Mouse (Mus musculus): ENCODE measurements around the gene Rbm39. TPM values are rescaled to one million over a fixed set of nuclear protein-coding genes. Genes with fewer than 3 reads are reported as not detected.

Rbm39 gene
- 144 and 145 TPM in 2 replicates for polyA plus RNA-seq (2012; rRNA removed)

DNA sequence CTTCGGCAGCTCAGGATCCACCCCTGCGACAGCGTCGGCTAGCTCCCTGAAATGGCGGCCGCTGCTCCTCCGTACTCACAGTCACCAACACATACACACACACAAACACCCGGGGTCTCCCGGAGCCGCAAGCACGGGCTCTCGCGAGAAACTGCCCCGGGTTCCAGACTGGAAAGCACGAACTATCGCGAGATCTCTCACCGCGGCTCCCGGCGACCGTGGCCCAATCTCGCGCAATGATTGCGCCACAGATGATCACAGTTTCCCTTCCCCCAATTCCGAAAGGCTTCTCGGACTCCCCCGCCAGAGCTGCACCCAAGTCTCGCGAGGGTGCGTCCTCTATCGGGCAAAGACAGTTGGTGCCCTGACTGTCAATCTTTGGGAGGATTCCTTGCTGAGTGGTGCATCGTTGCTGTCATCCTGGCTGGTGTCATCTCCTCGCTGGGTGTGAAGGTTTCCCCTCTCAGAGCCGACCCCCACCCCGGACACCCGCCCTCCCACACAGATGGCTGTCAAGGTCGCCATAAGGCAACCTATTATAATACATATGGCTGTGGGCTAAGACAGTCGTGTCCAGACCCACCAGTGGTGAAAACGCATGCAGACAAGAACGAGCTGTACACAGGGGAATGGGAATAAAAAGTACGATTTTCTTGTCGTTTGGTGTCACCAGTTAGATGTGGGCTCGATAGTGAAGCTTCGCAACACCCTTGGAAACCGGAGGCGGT is at the start of gene Rbm39:
Rbm39 (minus strand) TSS at position 145 of the 728 bp plus-strand sequence.
- peaks cover 10% of the 10 kb centered on the region; the same call in 1 of the 2 replicates for H3K4me1 ChIP-seq (ENCODE audit: control insufficient read depth, insufficient read depth, low read length)
- peak within 1 kb of the TSS; percentile 91 for H3K27ac ChIP-seq (ENCODE audit: insufficient read depth, low read length)
- WGBS, result under 1% methylated on average over 47 of the region's 47 CpGs
- no peaks in the 10 kb centered on the region for H3K27me3 ChIP-seq (ENCODE audit: control insufficient read depth, insufficient read depth, low read length)
- H3K4me3 ChIP-seq (replicated peaks; ENCODE audit: insufficient read depth, low read depth, low read length), result peak within 1 kb of the TSS; percentile 99
- TF ChIP-seq POLR2A (IDR thresholded peaks at IDR 0.05; ENCODE audit: borderline replicate concordance, insufficient read depth, low read length) (peak; percentile 87), CTCF (IDR thresholded peaks at IDR 0.05; ENCODE audit: borderline replicate concordance, insufficient read depth, low read depth, low read length) (peak; percentile 42; the same call in 1 of the 2 replicates)
- peak; percentile 100 for DNase-seq

DNA sequence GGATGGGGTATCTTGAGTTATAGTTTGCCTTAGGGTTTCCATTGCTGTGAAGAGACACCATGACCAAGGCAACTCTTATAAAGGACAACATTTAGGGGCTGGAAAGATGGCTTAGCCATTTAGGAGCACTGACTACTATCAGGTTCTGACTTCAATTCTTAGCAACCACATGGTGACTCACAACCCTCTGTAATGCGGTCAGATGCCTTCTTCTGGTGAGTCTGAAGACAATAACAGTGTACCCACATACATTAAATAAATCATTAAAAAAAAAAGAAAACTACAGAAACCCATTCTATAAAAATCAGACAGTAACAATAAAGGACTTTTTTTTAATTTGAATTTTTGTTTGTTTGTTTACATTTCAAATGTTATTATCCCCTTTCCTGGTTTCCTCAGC is 49.1 kb upstream of the Rbm39 start:
- Histone ChIP-seq H3K27ac (ENCODE audit: insufficient read depth, low read length) (no peak overlapping the region), H3K4me3 (replicated peaks; ENCODE audit: insufficient read depth, low read depth, low read length) (no peak overlapping the region), H3K4me1 (ENCODE audit: control insufficient read depth, insufficient read depth, low read length) (peaks cover 12% of the 10 kb centered on the region; the same call in 1 of the 2 replicates), H3K27me3 (ENCODE audit: control insufficient read depth, insufficient read depth, low read length) (no peaks in the 10 kb centered on the region)
- DNase-seq, result no peak
- TF ChIP-seq POLR2A (IDR thresholded peaks at IDR 0.05; ENCODE audit: borderline replicate concordance, insufficient read depth, low read length) (no peak), CTCF (IDR thresholded peaks at IDR 0.05; ENCODE audit: borderline replicate concordance, insufficient read depth, low read depth, low read length) (no peak)
- WGBS, result 95% methylated on average over 1 of the region's 1 CpGs

GRCm38 (mm10) chr2:156227689-156228088 is 47.7 kb upstream of the Rbm39 start:
- H3K4me1 ChIP-seq (ENCODE audit: control insufficient read depth, insufficient read depth, low read length), result peaks cover 6% of the 10 kb centered on the region; the same call in 1 of the 2 replicates
- H3K4me3 ChIP-seq (replicated peaks; ENCODE audit: insufficient read depth, low read depth, low read length), result no peak overlapping the region
- no peak for TF ChIP-seq CTCF (IDR thresholded peaks at IDR 0.05; ENCODE audit: borderline replicate concordance, insufficient read depth, low read depth, low read length)
- no peak for TF ChIP-seq POLR2A (IDR thresholded peaks at IDR 0.05; ENCODE audit: borderline replicate concordance, insufficient read depth, low read length)
- DNase-seq, result no peak
- WGBS, result 90% methylated on average over 1 of the region's 1 CpGs
- H3K27ac ChIP-seq (ENCODE audit: insufficient read depth, low read length), result no peak overlapping the region
- no peaks in the 10 kb centered on the region for H3K27me3 ChIP-seq (ENCODE audit: control insufficient read depth, insufficient read depth, low read length)

GRCm38 (mm10) chr2:156224043-156224442 is 44.0 kb upstream of the Rbm39 start:
- TF ChIP-seq POLR2A (IDR thresholded peaks at IDR 0.05; ENCODE audit: borderline replicate concordance, insufficient read depth, low read length) (no peak), CTCF (IDR thresholded peaks at IDR 0.05; ENCODE audit: borderline replicate concordance, insufficient read depth, low read depth, low read length) (no peak)
- no peaks in the 10 kb centered on the region for H3K4me1 ChIP-seq (ENCODE audit: control insufficient read depth, insufficient read depth, low read length)
- H3K27me3 ChIP-seq (ENCODE audit: control insufficient read depth, insufficient read depth, low read length), result no peaks in the 10 kb centered on the region
- 96% methylated on average over 5 of the region's 5 CpGs for WGBS
- H3K27ac ChIP-seq (ENCODE audit: insufficient read depth, low read length), result no peak overlapping the region
- DNase-seq, result no peak
- H3K4me3 ChIP-seq (replicated peaks; ENCODE audit: insufficient read depth, low read depth, low read length), result no peak overlapping the region

GRCm38 (mm10) chr2:156222100-156222499 is 42.1 kb upstream of the Rbm39 start:
- Histone ChIP-seq H3K4me1 (ENCODE audit: control insufficient read depth, insufficient read depth, low read length) (no peaks in the 10 kb centered on the region), H3K27ac (ENCODE audit: insufficient read depth, low read length) (no peak overlapping the region), H3K27me3 (ENCODE audit: control insufficient read depth, insufficient read depth, low read length) (no peaks in the 10 kb centered on the region), H3K4me3 (replicated peaks; ENCODE audit: insufficient read depth, low read depth, low read length) (no peak overlapping the region)
- no peak for TF ChIP-seq POLR2A (IDR thresholded peaks at IDR 0.05; ENCODE audit: borderline replicate concordance, insufficient read depth, low read length)
- no peak for TF ChIP-seq CTCF (IDR thresholded peaks at IDR 0.05; ENCODE audit: borderline replicate concordance, insufficient read depth, low read depth, low read length)
- DNase-seq, result no peak

GRCm38 (mm10) chr2:156217786-156218185 is 37.7 kb upstream of the Rbm39 start:
- H3K4me1 ChIP-seq (ENCODE audit: control insufficient read depth, insufficient read depth, low read length), result no peaks in the 10 kb centered on the region

GRCm38 (mm10) chr2:156203917-156204316 is 23.9 kb upstream of the Rbm39 start:
- 81% methylated on average over 6 of the region's 6 CpGs for WGBS
- Histone ChIP-seq H3K27ac (ENCODE audit: insufficient read depth, low read length) (no peak overlapping the region), H3K4me3 (replicated peaks; ENCODE audit: insufficient read depth, low read depth, low read length) (no peak overlapping the region), H3K4me1 (ENCODE audit: control insufficient read depth, insufficient read depth, low read length) (peaks cover 14% of the 10 kb centered on the region; the same call in 1 of the 2 replicates), H3K27me3 (ENCODE audit: control insufficient read depth, insufficient read depth, low read length) (no peaks in the 10 kb centered on the region)
- TF ChIP-seq CTCF (IDR thresholded peaks at IDR 0.05; ENCODE audit: borderline replicate concordance, insufficient read depth, low read depth, low read length) (peak; percentile 31; the same call in 1 of the 2 replicates), POLR2A (IDR thresholded peaks at IDR 0.05; ENCODE audit: borderline replicate concordance, insufficient read depth, low read length) (no peak)
- DNase-seq, result no peak

More at GRCm38 (mm10) chr2:156217786-156218185, 37.7 kb upstream of the Rbm39 start:
- WGBS, result 37% methylated on average over 1 of the region's 1 CpGs
- DNase-seq, result no peak
- TF ChIP-seq POLR2A (IDR thresholded peaks at IDR 0.05; ENCODE audit: borderline replicate concordance, insufficient read depth, low read length) (no peak), CTCF (IDR thresholded peaks at IDR 0.05; ENCODE audit: borderline replicate concordance, insufficient read depth, low read depth, low read length) (no peak)
- Histone ChIP-seq H3K27me3 (ENCODE audit: control insufficient read depth, insufficient read depth, low read length) (no peaks in the 10 kb centered on the region), H3K27ac (ENCODE audit: insufficient read depth, low read length) (no peak overlapping the region), H3K4me3 (replicated peaks; ENCODE audit: insufficient read depth, low read depth, low read length) (no peak overlapping the region)
